Mouse (Mus musculus) myocyte (in vitro differentiated cells): ENCODE data around the gene Limch1. TPM values are rescaled to one million over a fixed set of nuclear protein-coding genes. Genes with fewer than 3 reads are reported as not detected.

Experiments
- H3K27me3 ChIP-seq: one replicate; pipeline ENCODE4 v1.6.1; 2011; ENCODE audit not compliant: control insufficient read depth, insufficient read depth, insufficient read length
- H3K36me3 ChIP-seq: one replicate; pipeline ENCODE4 v1.6.1; 2011; ENCODE audit not compliant: control insufficient read depth, insufficient read depth
- H3K4me2 ChIP-seq: one replicate; pipeline ENCODE4 v1.6.1; 2011; ENCODE audit warnings: low read depth, control low read depth
- H3K4me3 ChIP-seq: one replicate; pipeline ENCODE4 v1.5.1; 2011; ENCODE audit warnings: mild to moderate bottlenecking, control low read depth, moderate library complexity
- H3K79me2 ChIP-seq: one replicate; pipeline ENCODE4 v1.6.1; 2011; ENCODE audit not compliant: control insufficient read depth, insufficient read depth
- H3ac ChIP-seq: one replicate; pipeline ENCODE4 v1.6.1; 2011; ENCODE audit not compliant: control insufficient read depth, insufficient read length
- CEBPB ChIP-seq: IDR thresholded peaks from 2 replicates; pipeline ENCODE4 v1.6.1; 2011; ENCODE audit warnings: mild to moderate bottlenecking, moderate library complexity; ENCODE audit not compliant: poor library complexity, insufficient read depth, severe bottlenecking
- E2F4 ChIP-seq: IDR thresholded peaks from one replicate; pipeline ENCODE4 v1.6.1; 2011; ENCODE audit warnings: mild to moderate bottlenecking, control low read depth, moderate library complexity; ENCODE audit not compliant: insufficient read depth
- MAX ChIP-seq: IDR thresholded peaks from one replicate; pipeline ENCODE4 v1.6.1; 2011; ENCODE audit warnings: low read depth, mild to moderate bottlenecking, control low read depth
- MYOD1 ChIP-seq, 3 experiments: IDR thresholded peaks; one replicate each; pipeline ENCODE4 v1.6.1; 2011; ENCODE audit warnings: control low read depth in 2 of 3, low read depth in 2 of 3, mild to moderate bottlenecking in 2 of 3, moderate library complexity in 1 of 3; ENCODE audit not compliant: insufficient read length in 2 of 3, control insufficient read depth in 1 of 3
- MYOG ChIP-seq, 3 experiments: IDR thresholded peaks; one replicate each; pipeline ENCODE4 v1.6.1; 2011; ENCODE audit warnings: control low read depth in 2 of 3, low read depth in 2 of 3, mild to moderate bottlenecking in 2 of 3; ENCODE audit not compliant: insufficient read length in 2 of 3, control insufficient read depth in 1 of 3, insufficient read depth in 1 of 3
- POLR2A ChIP-seq: IDR thresholded peaks from one replicate; pipeline ENCODE4 v1.6.1; 2011; ENCODE audit warnings: low read depth, mild to moderate bottlenecking, control low read depth, moderate library complexity; ENCODE audit not compliant: insufficient read length
- POLR2AphosphoS2 ChIP-seq: IDR thresholded peaks from one replicate; pipeline ENCODE4 v1.6.1; 2011; ENCODE audit warnings: low read depth, control low read depth; ENCODE audit not compliant: insufficient read length
- REST ChIP-seq: IDR thresholded peaks from one replicate; pipeline ENCODE4 v1.6.1; 2011; ENCODE audit warnings: mild to moderate bottlenecking, control low read depth, moderate library complexity; ENCODE audit not compliant: insufficient read depth, insufficient read length
- SRF ChIP-seq: IDR thresholded peaks from one replicate; pipeline ENCODE4 v1.6.1; 2011; ENCODE audit warnings: low read depth; ENCODE audit not compliant: control insufficient read depth, insufficient read length
- TCF12 ChIP-seq: IDR thresholded peaks from one replicate; pipeline ENCODE4 v1.6.1; 2011; ENCODE audit warnings: mild to moderate bottlenecking, control low read depth; ENCODE audit not compliant: poor library complexity, insufficient read depth, severe bottlenecking
- TCF3 ChIP-seq: IDR thresholded peaks from one replicate; pipeline ENCODE4 v1.6.1; 2011; ENCODE audit warnings: low read depth, control low read depth; ENCODE audit not compliant: insufficient read length
- USF1 ChIP-seq: IDR thresholded peaks from one replicate; pipeline ENCODE4 v1.6.1; 2011; ENCODE audit warnings: low read depth, mild to moderate bottlenecking, control low read depth, moderate library complexity
- polyA plus RNA-seq: library from polyadenylated mRNA; unstranded; fragments of >200 nt; fragmentation: generic; extraction: Trizol; gene quantifications from one replicate; pipeline ENCODE4 v1.2.1, GENCODE M21; 2012; ENCODE audit warnings: missing spikeins

Limch1 gene
- polyA plus RNA-seq, 1 experiment, result 0.79 TPM

GRCm38 (mm10) chr5:66881901-66882341 lies 136.3 kb downstream of the Limch1 start:
- no peaks in the 10 kb centered on the region for H3K36me3 ChIP-seq
- no peak overlapping the region for H3ac ChIP-seq
- H3K27me3 ChIP-seq, result no peaks in the 10 kb centered on the region
- no peaks in the 10 kb centered on the region for H3K79me2 ChIP-seq
- H3K4me2 ChIP-seq, result no peak overlapping the region
- TF ChIP-seq TCF3 (no peak), SRF (no peak), MAX (no peak), USF1 (no peak), POLR2A (no peak), CEBPB (no peak), REST (no peak), MYOD1 (IDR thresholded peaks at IDR 0.05; ENCODE audit: control insufficient read depth in 1 of 3, insufficient read length in 2 of 3, low read depth in 2 of 3) (no peak), TCF12 (no peak), MYOG (IDR thresholded peaks at IDR 0.05; ENCODE audit: control insufficient read depth in 1 of 3, insufficient read depth in 1 of 3, insufficient read length in 2 of 3, low read depth in 2 of 3) (no peak), POLR2AphosphoS2 (no peak), E2F4 (no peak)
- no peak overlapping the region for H3K4me3 ChIP-seq

- Histone ChIP-seq H3ac (no peak overlapping the region), H3K36me3 (no peaks in the 10 kb centered on the region), H3K27me3 (no peaks in the 10 kb centered on the region), H3K4me2 (no peak overlapping the region), H3K79me2 (no peaks in the 10 kb centered on the region), H3K4me3 (no peak overlapping the region)
- TF ChIP-seq MAX (no peak), POLR2A (no peak)
These were observed 137.1 kb downstream of the Limch1 start for GRCm38 (mm10) chr5:66882718-66883117.

DNA sequence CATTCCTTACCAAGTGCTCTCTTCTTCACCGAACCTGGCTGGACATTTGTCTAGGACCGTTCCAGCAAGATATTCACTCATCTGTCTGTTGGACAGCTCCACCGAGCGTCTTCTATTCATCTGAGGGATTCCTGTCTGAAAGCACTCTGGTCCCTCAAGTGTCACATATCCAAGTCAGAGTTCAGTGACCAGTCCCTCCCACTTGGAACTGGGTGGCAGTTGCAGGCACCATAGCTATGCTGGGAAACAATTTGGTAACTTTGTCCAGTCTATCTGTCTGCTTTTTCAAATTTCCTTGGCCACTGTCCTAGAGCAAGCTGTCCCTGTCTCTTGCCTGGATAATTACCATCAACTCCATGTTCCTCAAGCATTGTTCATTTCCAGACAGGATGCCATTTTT lies 138.9 kb downstream of the Limch1 start:
- no peaks in the 10 kb centered on the region for H3K79me2 ChIP-seq
- H3ac ChIP-seq, result no peak overlapping the region
- no peaks in the 10 kb centered on the region for H3K27me3 ChIP-seq
- TF ChIP-seq POLR2AphosphoS2 (no peak), E2F4 (no peak), USF1 (no peak), MYOG (IDR thresholded peaks at IDR 0.05; ENCODE audit: control insufficient read depth in 1 of 3, insufficient read depth in 1 of 3, insufficient read length in 2 of 3, low read depth in 2 of 3) (no peak), CEBPB (no peak), TCF12 (no peak), MYOD1 (IDR thresholded peaks at IDR 0.05; ENCODE audit: control insufficient read depth in 1 of 3, insufficient read length in 2 of 3, low read depth in 2 of 3) (no peak), MAX (no peak)
- H3K36me3 ChIP-seq, result no peaks in the 10 kb centered on the region
- H3K4me2 ChIP-seq, result no peak overlapping the region
- no peak overlapping the region for H3K4me3 ChIP-seq

DNA sequence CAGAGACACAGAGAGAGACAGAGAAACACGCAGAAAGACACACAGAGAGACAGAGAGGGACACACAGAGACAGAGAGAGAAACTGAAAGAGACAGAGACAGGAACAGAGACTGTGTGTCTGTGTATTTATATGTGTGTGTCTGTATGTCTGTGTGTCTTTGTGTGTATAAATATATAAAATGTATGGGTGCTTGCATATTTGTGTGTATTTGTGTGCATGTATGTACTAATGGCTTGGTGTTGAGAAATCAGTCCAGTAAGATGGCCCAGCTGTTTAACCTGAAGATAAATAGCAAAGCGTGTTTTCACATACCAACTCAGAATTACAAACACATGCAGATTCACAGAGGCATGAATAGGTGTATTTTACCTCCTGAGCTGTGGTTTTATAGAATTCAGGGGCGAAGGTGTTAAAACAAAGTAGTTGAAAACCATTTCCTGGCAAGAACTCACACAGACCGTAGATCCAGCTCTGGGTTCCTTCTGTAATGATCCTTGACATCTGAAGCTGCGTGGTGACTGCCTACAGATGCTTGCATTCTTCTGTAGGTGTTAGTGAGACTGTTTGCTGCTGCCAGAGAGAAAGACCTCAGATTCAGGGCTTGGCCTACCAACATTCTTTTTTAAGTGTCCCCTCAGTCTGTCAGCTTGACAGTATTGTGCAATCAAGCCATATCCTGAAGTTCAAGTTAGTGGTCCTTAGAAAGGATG lies 140.9 kb downstream of the Limch1 start:
- Histone ChIP-seq H3K27me3 (no peaks in the 10 kb centered on the region), H3K4me2 (no peak overlapping the region), H3K4me3 (no peak overlapping the region), H3ac (no peak overlapping the region), H3K79me2 (no peaks in the 10 kb centered on the region), H3K36me3 (no peaks in the 10 kb centered on the region)
- TF ChIP-seq MAX (no peak), MYOG (IDR thresholded peaks at IDR 0.05; ENCODE audit: control insufficient read depth in 1 of 3, insufficient read depth in 1 of 3, insufficient read length in 2 of 3, low read depth in 2 of 3) (no peak), CEBPB (no peak), E2F4 (no peak), TCF12 (no peak), POLR2A (no peak), TCF3 (no peak), USF1 (no peak), MYOD1 (IDR thresholded peaks at IDR 0.05; ENCODE audit: control insufficient read depth in 1 of 3, insufficient read length in 2 of 3, low read depth in 2 of 3) (no peak)

DNA sequence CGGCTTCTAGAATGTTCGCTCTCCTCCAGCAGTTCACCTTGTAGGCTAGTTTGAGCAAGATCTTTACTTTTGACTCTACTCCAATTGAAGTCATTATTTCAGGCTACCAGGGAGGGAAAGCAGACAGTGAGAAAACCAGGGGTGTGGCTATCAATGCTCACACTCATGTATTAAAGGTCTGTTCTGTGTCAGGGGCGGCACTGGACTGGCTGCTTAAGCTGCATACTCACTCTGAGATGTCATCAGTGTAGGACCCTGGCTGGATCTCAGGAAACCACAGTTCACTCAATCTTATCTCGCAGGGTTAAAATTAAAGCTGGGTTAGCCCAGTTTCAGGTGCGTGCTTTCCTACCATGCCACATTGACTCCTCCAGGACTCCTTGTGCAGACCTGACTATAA lies 142.4 kb downstream of the Limch1 start:
- TF ChIP-seq CEBPB (no peak), TCF3 (no peak), MYOG (IDR thresholded peaks at IDR 0.05; ENCODE audit: control insufficient read depth in 1 of 3, insufficient read depth in 1 of 3, insufficient read length in 2 of 3, low read depth in 2 of 3) (no peak), SRF (no peak), POLR2AphosphoS2 (no peak), E2F4 (no peak), TCF12 (no peak), POLR2A (no peak), MAX (no peak), USF1 (no peak), MYOD1 (IDR thresholded peaks at IDR 0.05; ENCODE audit: control insufficient read depth in 1 of 3, insufficient read length in 2 of 3, low read depth in 2 of 3) (no peak), REST (no peak)

More for the DNA sequence above, 142.4 kb downstream of the Limch1 start:
- Histone ChIP-seq H3K4me3 (no peak overlapping the region), H3ac (no peak overlapping the region), H3K36me3 (no peaks in the 10 kb centered on the region), H3K27me3 (no peaks in the 10 kb centered on the region), H3K4me2 (no peak overlapping the region), H3K79me2 (no peaks in the 10 kb centered on the region)
